Mouse (Mus musculus) gastrocnemius, adult 2 months (tissue): ENCODE measurements around the gene Lrrc8e. TPM values are rescaled to one million over a fixed set of nuclear protein-coding genes. Genes with fewer than 3 reads are reported as not detected.

Source experiments
- DNase-seq: peaks from one replicate; pipeline ENCODE4 v3.0.0; 2022
- H3K27ac ChIP-seq: fragments of 200-600 bp; 2 replicates; pipeline ENCODE4 v1.8.1; 2022; ENCODE audit warnings: mild to moderate bottlenecking
- H3K4me3 ChIP-seq: fragments of 200-600 bp; 2 replicates; pipeline ENCODE4 v1.8.1; 2022; ENCODE audit warnings: mild to moderate bottlenecking, moderate library complexity
- CTCF ChIP-seq: fragments of 200-600 bp; IDR thresholded peaks from 2 replicates; pipeline ENCODE4 v1.8.1; 2022; ENCODE audit warnings: antibody characterized with exemption, mild to moderate bottlenecking, moderate library complexity
- intact Hi-C: fragments of 180-260 bp; cut with DNase I; formaldehyde crosslinking; loops from one replicate; pipeline ENCODE4 v1.15.1; 2025
- total RNA-seq, 2 experiments: library from RNA; stranded (reverse); gene quantifications; 2 replicates each; pipeline ENCODE4 v1.2.3; 2021

Lrrc8e gene
- total RNA-seq, 2 experiments from 2014 or later, result not detected

- intact Hi-C loops, result no loop called here
- DNase-seq, result no peak
- H3K4me3 ChIP-seq, result no peak overlapping the region
- TF ChIP-seq CTCF, result no peak
- no peak overlapping the region for H3K27ac ChIP-seq
These were observed 15.5 kb upstream of the Lrrc8e start for GRCm38 (mm10) chr8:4211097-4211496.

GRCm38 (mm10) chr8:4212809-4213209 lies 13.8 kb upstream of the Lrrc8e start:
- intact Hi-C loops, result no loop called here
- Histone ChIP-seq H3K27ac (no peak overlapping the region), H3K4me3 (peak overlapping the region; percentile 72)
- no peak for DNase-seq
- TF ChIP-seq CTCF, result no peak

GRCm38 (mm10) chr8:4213210-4214005 lies 13.2 kb upstream of the Lrrc8e start:
- no peak for TF ChIP-seq CTCF
- intact Hi-C loops, result no loop called here
- peak; percentile 56 for DNase-seq
- no peak overlapping the region for H3K27ac ChIP-seq
- peak overlapping the region; percentile 72 for H3K4me3 ChIP-seq

- peak; percentile 57 for DNase-seq
- Histone ChIP-seq H3K4me3 (peak overlapping the region; percentile 72), H3K27ac (no peak overlapping the region)
- intact Hi-C loops, result no loop called here
- no peak for TF ChIP-seq CTCF
These were observed 12.3 kb upstream of the Lrrc8e start for GRCm38 (mm10) chr8:4214006-4214980.

- DNase-seq, result no peak
- H3K4me3 ChIP-seq, result no peak overlapping the region
- intact Hi-C loops, result no loop called here
These were observed 10.3 kb upstream of the Lrrc8e start for GRCm38 (mm10) chr8:4216296-4216695.

GRCm38 (mm10) chr8:4216791-4217621 lies 9.6 kb upstream of the Lrrc8e start, which contains the start of gene Prr36:
Prr36 (minus strand) TSS chr8:4217459.
- no peak within 1 kb of the TSS for H3K27ac ChIP-seq
- no peak for TF ChIP-seq CTCF
- H3K4me3 ChIP-seq, result peak within 1 kb of the TSS; percentile 63
- intact Hi-C loops, result no loop called here
- DNase-seq, result no peak

More at GRCm38 (mm10) chr8:4216296-4216695, 10.3 kb upstream of the Lrrc8e start:
- H3K27ac ChIP-seq, result no peak overlapping the region
- TF ChIP-seq CTCF, result no peak

GRCm38 (mm10) chr8:4219617-4220016 lies 7.0 kb upstream of the Lrrc8e start:
- intact Hi-C loops, result no loop called here
- H3K4me3 ChIP-seq, result no peak overlapping the region
- no peak for TF ChIP-seq CTCF
- DNase-seq, result no peak
- H3K27ac ChIP-seq, result no peak overlapping the region

GRCm38 (mm10) chr8:4222059-4222458 lies 4.6 kb upstream of the Lrrc8e start:
- TF ChIP-seq CTCF, result no peak
- Histone ChIP-seq H3K4me3 (no peak overlapping the region), H3K27ac (no peak overlapping the region)
- intact Hi-C loops, result no loop called here
- no peak for DNase-seq

- Histone ChIP-seq H3K27ac (no peak overlapping the region), H3K4me3 (peak overlapping the region; percentile 54)
- no peak for DNase-seq
- intact Hi-C loops, result no loop called here
- TF ChIP-seq CTCF, result no peak
These were observed 304 bp upstream of the Lrrc8e start for GRCm38 (mm10) chr8:4226323-4226722.

- TF ChIP-seq CTCF, result no peak
- no peak for DNase-seq
- Histone ChIP-seq H3K27ac (no peak overlapping the region), H3K4me3 (no peak overlapping the region)
- intact Hi-C loops, result no loop called here
These were observed 1.3 kb downstream of the Lrrc8e start for GRCm38 (mm10) chr8:4227919-4228318.

- intact Hi-C loops, result no loop called here
- no peak for TF ChIP-seq CTCF
- Histone ChIP-seq H3K27ac (no peak overlapping the region), H3K4me3 (no peak overlapping the region)
- DNase-seq, result no peak
These were observed 3.2 kb downstream of the Lrrc8e start for GRCm38 (mm10) chr8:4229784-4230183.
